Mouse (Mus musculus) megakaryocyte, embryonic 14.5 days (primary cell): ENCODE results near the gene Lrrc27.

ENCODE experiments used
- FLI1 ChIP-seq: IDR thresholded peaks from 2 replicates; pipeline ENCODE4 v1.6.1; 2012; ENCODE audit warnings: low read length, inconsistent platforms, mixed read lengths
- GATA1 ChIP-seq: IDR thresholded peaks from 3 replicates; pipeline ENCODE4 v1.6.1; 2012; ENCODE audit warnings: mixed read lengths, low read length, inconsistent platforms, borderline replicate concordance

- TF ChIP-seq GATA1 (no peak), FLI1 (no peak)
Observed at GRCm38 (mm10) chr7:139214596-139215340, 2.0 kb downstream of the Lrrc27 start.
